Mouse (Mus musculus) CH12.LX (cell line): ENCODE measurements at regions not wholly inside any gene's neighbourhood (a gene's known extent, or its start where the extent isn't known, plus 50 kb on each side); places are given as distances from the start of the nearest gene placed in this dataset.

Experiments used
- DNase-seq: peaks from one replicate; pipeline ENCODE4 v3.0.0-alpha.2; 2013; ENCODE audit errors: extremely low read depth
- H3K27ac ChIP-seq: 2 replicates; pipeline ENCODE4 v1.5.1; 2012; ENCODE audit warnings: low read depth, mild to moderate bottlenecking, control low read depth, moderate library complexity; ENCODE audit not compliant: insufficient read depth
- H3K27me3 ChIP-seq: replicated peaks from 2 replicates; pipeline ENCODE3; 2012; ENCODE audit warnings: inconsistent platforms
- H3K36me3 ChIP-seq, 2 experiments: replicated peaks in 1 of 2; 2 replicates each; pipeline versions ENCODE3 to v1.6.1; 2012; ENCODE audit warnings: inconsistent platforms in 1 of 2, low read length in 1 of 2, mild to moderate bottlenecking in 1 of 2, mixed read lengths in 1 of 2, moderate library complexity in 1 of 2; ENCODE audit not compliant: control insufficient read depth in 1 of 2, insufficient read depth in 1 of 2
- H3K4me1 ChIP-seq, 2 experiments: 2 replicates each; pipeline ENCODE4 v1.6.1; 2012; ENCODE audit warnings: inconsistent platforms in 1 of 2, moderate library complexity in 1 of 2; ENCODE audit not compliant: insufficient read depth in 2 of 2, control insufficient read depth in 1 of 2
- H3K4me2 ChIP-seq: 2 replicates; pipeline ENCODE4 v1.6.1; 2012; ENCODE audit warnings: low read depth, mild to moderate bottlenecking, control low read depth; ENCODE audit not compliant: poor library complexity, insufficient read depth, severe bottlenecking
- H3K4me3 ChIP-seq, 3 experiments: fragments of 150-350 bp in 1 of 3; sonication (generic) in 1 of 3; replicated peaks in 1 of 3; 2 replicates each; pipeline versions ENCODE3 to v1.5.1; 2011 to 2012; ENCODE audit warnings: low read depth in 2 of 3, low read length in 2 of 3, mild to moderate bottlenecking in 2 of 3, moderate library complexity in 2 of 3, control low read depth in 1 of 3, improper control_type of control experiment in 1 of 3, inconsistent platforms in 1 of 3, mixed read lengths in 1 of 3; ENCODE audit not compliant: poor library complexity in 1 of 3
- H3K79me2 ChIP-seq: replicated peaks from 2 replicates; pipeline ENCODE4 v1.6.1; 2012; ENCODE audit warnings: mild to moderate bottlenecking, moderate library complexity; ENCODE audit not compliant: control insufficient read depth, poor library complexity, insufficient read depth, severe bottlenecking; ENCODE audit errors: extremely low read depth
- H3K9ac ChIP-seq: 2 replicates; pipeline ENCODE4 v1.6.1; 2012; ENCODE audit warnings: low read depth, mild to moderate bottlenecking, control low read depth, moderate library complexity; ENCODE audit not compliant: insufficient read depth
- H3K9me3 ChIP-seq: replicated peaks from 2 replicates; pipeline ENCODE3; 2012; ENCODE audit warnings: low read length, inconsistent platforms, mixed read lengths
- BHLHE40 ChIP-seq: IDR thresholded peaks from 2 replicates; pipeline ENCODE4 v1.6.1; 2011; ENCODE audit warnings: mild to moderate bottlenecking, low read depth, low read length, improper control_type of control experiment
- CHD1 ChIP-seq: IDR thresholded peaks from 2 replicates; pipeline ENCODE4 v1.6.1; 2012; ENCODE audit warnings: low read depth, low read length, improper control_type of control experiment, inconsistent platforms
- CTCF ChIP-seq, 2 experiments: IDR thresholded peaks in 1 of 2; conservative IDR thresholded peaks in 1 of 2; 2 replicates each; pipeline ENCODE4 v1.5.1; 2011 to 2012; ENCODE audit warnings: low read depth in 2 of 2, low read length in 2 of 2, improper control_type of control experiment in 1 of 2, inconsistent platforms in 1 of 2, mild to moderate bottlenecking in 1 of 2, moderate library complexity in 1 of 2
- ELF1 ChIP-seq: IDR thresholded peaks from 2 replicates; pipeline ENCODE4 v1.6.1; 2014; ENCODE audit warnings: low read depth, mild to moderate bottlenecking, inconsistent platforms, low read length, improper control_type of control experiment
- ETS1 ChIP-seq: conservative IDR thresholded peaks from 2 replicates; pipeline ENCODE4 v1.6.1; 2012; ENCODE audit warnings: low read depth, mild to moderate bottlenecking, inconsistent platforms, low read length, improper control_type of control experiment, moderate library complexity
- IRF4 ChIP-seq: IDR thresholded peaks from 2 replicates; pipeline ENCODE4 v1.6.1; 2014; ENCODE audit warnings: low read depth, mild to moderate bottlenecking, inconsistent platforms, low read length, improper control_type of control experiment
- JUN ChIP-seq: IDR thresholded peaks from 2 replicates; pipeline ENCODE4 v1.6.1; 2011; ENCODE audit warnings: low read depth, mild to moderate bottlenecking, low read length, improper control_type of control experiment, moderate library complexity; ENCODE audit not compliant: insufficient read depth
- KAT2A ChIP-seq: IDR thresholded peaks from 2 replicates; pipeline ENCODE4 v1.6.1; 2012; ENCODE audit warnings: low read length, improper control_type of control experiment, inconsistent platforms; ENCODE audit not compliant: insufficient replicate concordance
- MXI1 ChIP-seq: IDR thresholded peaks from 2 replicates; pipeline ENCODE4 v1.6.1; 2011; ENCODE audit warnings: mild to moderate bottlenecking, low read depth, low read length, improper control_type of control experiment
- MYC ChIP-seq: IDR thresholded peaks from 2 replicates; pipeline ENCODE4 v1.6.1; 2011; ENCODE audit warnings: low read depth, mild to moderate bottlenecking, improper control_type of control experiment, low read length
- NRF1 ChIP-seq: IDR thresholded peaks from 2 replicates; pipeline ENCODE4 v1.6.1; 2014; ENCODE audit warnings: low read depth, mild to moderate bottlenecking, inconsistent platforms, low read length, improper control_type of control experiment, moderate library complexity
- RAD21 ChIP-seq: IDR thresholded peaks from 2 replicates; pipeline ENCODE4 v1.6.1; 2011; ENCODE audit warnings: low read depth, mild to moderate bottlenecking, low read length, improper control_type of control experiment, moderate library complexity
- SIN3A ChIP-seq: IDR thresholded peaks from 2 replicates; pipeline ENCODE4 v1.6.1; 2012; ENCODE audit warnings: low read length, improper control_type of control experiment, inconsistent platforms
- TBP ChIP-seq: conservative IDR thresholded peaks from 2 replicates; pipeline ENCODE4 v1.6.1; 2011; ENCODE audit warnings: low read depth, low read length, improper control_type of control experiment
- TCF12 ChIP-seq: IDR thresholded peaks from 2 replicates; pipeline ENCODE4 v1.6.1; 2014; ENCODE audit warnings: low read depth, mild to moderate bottlenecking, inconsistent platforms, low read length, improper control_type of control experiment
- UBTF ChIP-seq: IDR thresholded peaks from 2 replicates; pipeline ENCODE4 v1.6.1; 2012; ENCODE audit warnings: low read depth, mild to moderate bottlenecking, inconsistent platforms, low read length, improper control_type of control experiment, moderate library complexity
- USF1 ChIP-seq: IDR thresholded peaks from 2 replicates; pipeline ENCODE4 v1.6.1; 2014; ENCODE audit warnings: low read depth, mild to moderate bottlenecking, inconsistent platforms, low read length, improper control_type of control experiment
- ZKSCAN1 ChIP-seq: IDR thresholded peaks from 2 replicates; pipeline ENCODE4 v1.6.1; 2012; ENCODE audit warnings: low read depth, inconsistent platforms, low read length, improper control_type of control experiment, borderline replicate concordance
- ZMIZ1 ChIP-seq: IDR thresholded peaks from 2 replicates; pipeline ENCODE4 v1.6.1; 2012; ENCODE audit warnings: low read depth, mild to moderate bottlenecking, inconsistent platforms, low read length, improper control_type of control experiment
- ZNF384 ChIP-seq: IDR thresholded peaks from 2 replicates; pipeline ENCODE4 v1.6.1; 2012; ENCODE audit warnings: low read depth, low read length, improper control_type of control experiment, inconsistent platforms
- dilution Hi-C: fragments of 300-500 bp; cut with MboI; formaldehyde crosslinking; loops from 2 replicates; pipeline ENCODE4 v1.14.3; 2020; ENCODE audit warnings: low sequenced_read_pairs; ENCODE audit not compliant: extremely low pct_unique_long_range_greater_than_20kb, extremely low pct_ligation_motif_present
- in situ Hi-C: fragments of 300-500 bp; cut with MboI; formaldehyde crosslinking; loops from 3 replicates; pipeline ENCODE4 v1.14.3; 2019; ENCODE audit warnings: low sequenced_read_pairs, low pct_ligation_motif_present, low pct_unique_long_range_greater_than_20kb, mixed read lengths

DNA sequence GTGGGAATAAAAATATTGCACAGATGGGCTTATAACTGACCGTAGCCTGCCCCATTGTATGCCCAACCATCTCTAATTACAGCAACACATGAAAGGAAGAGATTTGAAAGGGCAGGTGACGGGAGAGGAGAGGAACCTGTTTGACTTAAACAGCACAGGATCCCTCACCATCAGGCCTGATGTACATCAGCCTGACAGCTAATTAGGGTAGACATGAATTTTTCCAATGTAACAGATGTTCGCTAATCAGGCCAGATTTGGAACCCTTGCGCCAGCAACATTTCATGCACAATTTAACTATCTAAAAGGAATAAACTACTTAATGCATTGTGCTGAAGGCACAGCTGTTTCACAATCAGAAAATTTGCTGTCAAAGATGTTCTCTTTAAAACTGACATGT is 120.2 kb upstream of the Sp8 start:
- no peak overlapping the region for H3K27ac ChIP-seq
- in situ Hi-C loops = no loop called here
- DNase-seq = no peak
- TF ChIP-seq CHD1 (no peak), IRF4 (no peak), ZMIZ1 (no peak), UBTF (no peak), NRF1 (no peak), JUN (no peak), TBP (no peak), TCF12 (no peak), CTCF (conservative IDR thresholded peaks at IDR 0.05 in 1 of 2, IDR thresholded peaks at IDR 0.05 in 1 of 2; ENCODE audit: low read depth in 2 of 2, low read length in 2 of 2) (no peak), USF1 (no peak), ETS1 (no peak), MXI1 (no peak)
- TF ChIP-seq, all 38 proteins: peak for 0
- H3K4me3 ChIP-seq = no peak overlapping the region
- no peaks in the 10 kb centered on the region for H3K9me3 ChIP-seq
- no peaks in the 10 kb centered on the region for H3K79me2 ChIP-seq
- H3K4me1 ChIP-seq = no peaks in the 10 kb centered on the region
- H3K36me3 ChIP-seq = no peaks in the 10 kb centered on the region
- no peak overlapping the region for H3K9ac ChIP-seq
- dilution Hi-C loops = no loop called here
- no peaks in the 10 kb centered on the region for H3K27me3 ChIP-seq
- H3K4me2 ChIP-seq = no peak overlapping the region

GRCm38 (mm10) chr12:118719878-118720573 is 126.1 kb upstream of the Sp8 start:
- no peak for TF ChIP-seq NRF1
- no peak for TF ChIP-seq KAT2A
- no peak for TF ChIP-seq RAD21
- no peak for TF ChIP-seq BHLHE40
- no peak for TF ChIP-seq MYC
- no peak for TF ChIP-seq JUN
- no peak for TF ChIP-seq CTCF (conservative IDR thresholded peaks at IDR 0.05 in 1 of 2, IDR thresholded peaks at IDR 0.05 in 1 of 2; ENCODE audit: low read depth in 2 of 2, low read length in 2 of 2)
- no peak for TF ChIP-seq SIN3A
- no peak for TF ChIP-seq ZNF384
- TF ChIP-seq USF1 = no peak
- TF ChIP-seq IRF4 = no peak
- TF ChIP-seq TCF12 = no peak
- TF ChIP-seq ELF1 = no peak
- TF ChIP-seq ZKSCAN1 = no peak
- DNase-seq = no peak
- no peak overlapping the region for H3K27ac ChIP-seq
- H3K4me3 ChIP-seq = no peak overlapping the region
- in situ Hi-C loops (no loop called here), dilution Hi-C loops (no loop called here)
- H3K4me2 ChIP-seq = no peak overlapping the region
- H3K27me3 ChIP-seq = no peaks in the 10 kb centered on the region
- no peaks in the 10 kb centered on the region for H3K9me3 ChIP-seq
- no peak overlapping the region for H3K9ac ChIP-seq
- H3K36me3 ChIP-seq = no peaks in the 10 kb centered on the region
- no peaks in the 10 kb centered on the region for H3K79me2 ChIP-seq
- no peaks in the 10 kb centered on the region for H3K4me1 ChIP-seq
